Mouse (Mus musculus): ENCODE measurements around the gene Abcf1. TPM values are rescaled to one million over a fixed set of nuclear protein-coding genes. Genes with fewer than 3 reads are reported as not detected.

Gene Abcf1
- polyA plus RNA-seq, 1 experiment from 2014 or later, result 78.6 TPM

- H3K27ac ChIP-seq, result no peak overlapping the region
- H3K9ac ChIP-seq (ENCODE audit: low read depth, low read length), result no peak overlapping the region
- TF ChIP-seq CTCF (IDR thresholded peaks at IDR 0.05; ENCODE audit: low read depth), result no peak
- H3K9me3 ChIP-seq (replicated peaks; ENCODE audit: low read length), result no peaks in the 10 kb centered on the region
- no peaks in the 10 kb centered on the region for H3K27me3 ChIP-seq (ENCODE audit: insufficient read depth, low read length)
- H3K4me2 ChIP-seq (ENCODE audit: low read length), result no peak overlapping the region
- H3K36me3 ChIP-seq (ENCODE audit: insufficient read depth, low read length), result no peaks in the 10 kb centered on the region
- H3K4me1 ChIP-seq (replicated peaks; ENCODE audit: insufficient read depth, low read length), result no peaks in the 10 kb centered on the region
- DNase-seq (ENCODE audit: low spot score) (no peak), ATAC-seq (replicated peaks; ENCODE audit: low FRiP score, low read depth) (no peak)
- 91% methylated on average over 6 of the region's 6 CpGs for WGBS
- H3K4me3 ChIP-seq (replicated peaks; ENCODE audit: low read depth, low read length), result no peak overlapping the region
Measured at GRCm38 (mm10) chr17:36001966-36002365, 32.4 kb upstream of the Abcf1 start.

- no peaks in the 10 kb centered on the region for H3K27me3 ChIP-seq (ENCODE audit: insufficient read depth, low read length)
- H3K27ac ChIP-seq, result no peak overlapping the region
- no peak for ATAC-seq (replicated peaks; ENCODE audit: low FRiP score, low read depth)
- WGBS, result 85% methylated on average over 12 of the region's 12 CpGs
- no peaks in the 10 kb centered on the region for H3K4me1 ChIP-seq (replicated peaks; ENCODE audit: insufficient read depth, low read length)
- no peak overlapping the region for H3K4me2 ChIP-seq (ENCODE audit: low read length)
- H3K9ac ChIP-seq (ENCODE audit: low read depth, low read length), result no peak overlapping the region
- H3K36me3 ChIP-seq (ENCODE audit: insufficient read depth, low read length), result no peaks in the 10 kb centered on the region
- no peaks in the 10 kb centered on the region for H3K9me3 ChIP-seq (replicated peaks; ENCODE audit: low read length)
- TF ChIP-seq CTCF (IDR thresholded peaks at IDR 0.05; ENCODE audit: low read depth), result no peak
- no peak for DNase-seq (ENCODE audit: low spot score)
- H3K4me3 ChIP-seq (replicated peaks; ENCODE audit: low read depth, low read length), result no peak overlapping the region
Measured at GRCm38 (mm10) chr17:36001121-36001897, 31.7 kb upstream of the Abcf1 start.

- Histone ChIP-seq H3K4me1 (replicated peaks; ENCODE audit: insufficient read depth, low read length) (no peaks in the 10 kb centered on the region), H3K9ac (ENCODE audit: low read depth, low read length) (no peak overlapping the region), H3K4me3 (replicated peaks; ENCODE audit: low read depth, low read length) (no peak overlapping the region), H3K27ac (no peak overlapping the region), H3K4me2 (ENCODE audit: low read length) (no peak overlapping the region), H3K9me3 (replicated peaks; ENCODE audit: low read length) (no peaks in the 10 kb centered on the region), H3K27me3 (ENCODE audit: insufficient read depth, low read length) (no peaks in the 10 kb centered on the region), H3K36me3 (ENCODE audit: insufficient read depth, low read length) (no peaks in the 10 kb centered on the region)
- no peak for DNase-seq (ENCODE audit: low spot score)
- 65% methylated on average over 4 of the region's 4 CpGs for WGBS
- ATAC-seq (replicated peaks; ENCODE audit: low FRiP score, low read depth), result no peak
- no peak for TF ChIP-seq CTCF (IDR thresholded peaks at IDR 0.05; ENCODE audit: low read depth)
Measured at GRCm38 (mm10) chr17:36000349-36000748, 30.8 kb upstream of the Abcf1 start.

GRCm38 (mm10) chr17:35999356-35999755, 29.8 kb upstream of the Abcf1 start:
- Histone ChIP-seq H3K4me3 (replicated peaks; ENCODE audit: low read depth, low read length) (no peak overlapping the region), H3K9ac (ENCODE audit: low read depth, low read length) (no peak overlapping the region), H3K27ac (no peak overlapping the region), H3K9me3 (replicated peaks; ENCODE audit: low read length) (no peaks in the 10 kb centered on the region), H3K4me2 (ENCODE audit: low read length) (no peak overlapping the region), H3K36me3 (ENCODE audit: insufficient read depth, low read length) (no peaks in the 10 kb centered on the region), H3K4me1 (replicated peaks; ENCODE audit: insufficient read depth, low read length) (no peaks in the 10 kb centered on the region), H3K27me3 (ENCODE audit: insufficient read depth, low read length) (no peaks in the 10 kb centered on the region)
- WGBS, result 78% methylated on average over 7 of the region's 7 CpGs
- DNase-seq (ENCODE audit: low spot score), result no peak
- ATAC-seq (replicated peaks; ENCODE audit: low FRiP score, low read depth), result no peak
- TF ChIP-seq CTCF (IDR thresholded peaks at IDR 0.05; ENCODE audit: low read depth), result no peak

- Histone ChIP-seq H3K4me2 (ENCODE audit: low read length) (no peak overlapping the region), H3K9me3 (replicated peaks; ENCODE audit: low read length) (no peaks in the 10 kb centered on the region), H3K27ac (no peak overlapping the region), H3K27me3 (ENCODE audit: insufficient read depth, low read length) (no peaks in the 10 kb centered on the region), H3K9ac (ENCODE audit: low read depth, low read length) (no peak overlapping the region), H3K4me1 (replicated peaks; ENCODE audit: insufficient read depth, low read length) (no peaks in the 10 kb centered on the region), H3K36me3 (ENCODE audit: insufficient read depth, low read length) (no peaks in the 10 kb centered on the region), H3K4me3 (replicated peaks; ENCODE audit: low read depth, low read length) (no peak overlapping the region)
- WGBS, result 83% methylated on average over 6 of the region's 6 CpGs
- no peak for ATAC-seq (replicated peaks; ENCODE audit: low FRiP score, low read depth)
- no peak for TF ChIP-seq CTCF (IDR thresholded peaks at IDR 0.05; ENCODE audit: low read depth)
- DNase-seq (ENCODE audit: low spot score), result no peak
Measured at GRCm38 (mm10) chr17:35998545-35999305, 29.2 kb upstream of the Abcf1 start.

GRCm38 (mm10) chr17:35997713-35998510, 28.4 kb upstream of the Abcf1 start:
- no peak for ATAC-seq (replicated peaks; ENCODE audit: low FRiP score, low read depth)
- DNase-seq (ENCODE audit: low spot score), result no peak
- no peak overlapping the region for H3K27ac ChIP-seq
- no peaks in the 10 kb centered on the region for H3K9me3 ChIP-seq (replicated peaks; ENCODE audit: low read length)
- no peaks in the 10 kb centered on the region for H3K36me3 ChIP-seq (ENCODE audit: insufficient read depth, low read length)
- H3K27me3 ChIP-seq (ENCODE audit: insufficient read depth, low read length), result no peaks in the 10 kb centered on the region
- H3K9ac ChIP-seq (ENCODE audit: low read depth, low read length), result no peak overlapping the region
- no peaks in the 10 kb centered on the region for H3K4me1 ChIP-seq (replicated peaks; ENCODE audit: insufficient read depth, low read length)
- H3K4me2 ChIP-seq (ENCODE audit: low read length), result no peak overlapping the region
- TF ChIP-seq CTCF (IDR thresholded peaks at IDR 0.05; ENCODE audit: low read depth), result no peak
- H3K4me3 ChIP-seq (replicated peaks; ENCODE audit: low read depth, low read length), result no peak overlapping the region
- WGBS, result 62% methylated on average over 12 of the region's 12 CpGs
